Mouse (Mus musculus) duodenum, adult 2 months (tissue): ENCODE results near the gene Meis3. TPM values are rescaled to one million over a fixed set of nuclear protein-coding genes. Genes with fewer than 3 reads are reported as not detected.

Experiments used
- polyA plus RNA-seq: library from polyadenylated mRNA; depleted of rRNA; stranded (reverse); fragments of >200 nt; gene quantifications from 2 replicates; pipeline ENCODE4 v1.2.3, GENCODE M21; 2012; ENCODE audit warnings: low replicate concordance; rRNA removed

Gene Meis3
- polyA plus RNA-seq = 17.4 and 19.3 TPM in 2 replicates

GRCm38 (mm10) chr7:16174597-16175541 is at the start of gene Meis3:
TSS of gene Meis3 (plus strand) at chr7:16175090.

GRCm38 (mm10) chr7:16129421-16129845 is 45.5 kb upstream of the Meis3 start, which contains the start of gene Slc8a2:
TSS of gene Slc8a2 (plus strand) at chr7:16129826.

GRCm38 (mm10) chr7:16221582-16222272 is 46.8 kb downstream of the Meis3 start, which contains the start of gene Dhx34:
TSS of gene Dhx34 (minus strand) at chr7:16222037.

Other genes with a start within 250 kb of the Meis3 start
- gene Nop53, start 229.0 kb upstream of the Meis3 start, polyA plus RNA-seq = 49.3 and 70.6 TPM in 2 replicates
- gene Ehd2, start 207.5 kb upstream of the Meis3 start, polyA plus RNA-seq = 13.9 and 16.5 TPM in 2 replicates
- gene Bicra, start 127.2 kb upstream of the Meis3 start, polyA plus RNA-seq = 21.7 and 24.8 TPM in 2 replicates
- gene Zfp541, start 113.3 kb upstream of the Meis3 start, polyA plus RNA-seq = 0.04 TPM in 1 of 2 replicates, not detected in the other
- gene Napa, start 76.6 kb upstream of the Meis3 start, polyA plus RNA-seq = 166 and 199 TPM in 2 replicates
- gene Kptn, start 55.2 kb upstream of the Meis3 start, polyA plus RNA-seq = 13.4 and 26.8 TPM in 2 replicates
- gene Slc8a2, start 45.3 kb upstream of the Meis3 start, polyA plus RNA-seq = 1.4 and 1.8 TPM in 2 replicates
- 29.2 and 30.2 TPM in 2 replicates for gene Dhx34, start 46.9 kb downstream of the Meis3 start, polyA plus RNA-seq
- 0.22 and 0.33 TPM in 2 replicates for gene C5ar2, start 69.1 kb downstream of the Meis3 start, polyA plus RNA-seq
- gene C5ar1, start 84.5 kb downstream of the Meis3 start, polyA plus RNA-seq = 3.1 and 3.9 TPM in 2 replicates
- gene Inafm1, start 98.5 kb downstream of the Meis3 start, polyA plus RNA-seq = 123 and 203 TPM in 2 replicates
- 17.7 and 25.4 TPM in 2 replicates for gene Ccdc9, start 111.7 kb downstream of the Meis3 start, polyA plus RNA-seq
- gene Bbc3, start 133.3 kb downstream of the Meis3 start, polyA plus RNA-seq = 26.1 and 54.3 TPM in 2 replicates
- gene Sae1, start 212.7 kb downstream of the Meis3 start, polyA plus RNA-seq = 9.4 and 12.3 TPM in 2 replicates
- 39.5 and 41.1 TPM in 2 replicates for gene Zc3h4, start 225.8 kb downstream of the Meis3 start, polyA plus RNA-seq